21 mouse cellular contexts compared by ENCODE assay signal in genomic region chr17:70613897-70614296, GRCm38 (mm10).
DNase-seq lines count a peak whose midpoint lies in the region; ATAC-seq and TF ChIP-seq lines count a peak whose summit lies in the region.
"Had no signal": no experiment of that assay in that cellular context is flagged by ENCODE, and none has a peak within 500 bp of the region (broad histone marks: within the 10 kb centered on the region; RNA-seq: fewer than 3 reads in every experiment).

No protein-coding gene starts in this region.

- H3K4me3 ChIP-seq in embryonic facial prominence, embryonic 14.5 days (ENCODE audit: low read depth, low read length) = no peak overlapping the region
- H3K4me3 ChIP-seq in embryonic facial prominence, embryonic 10.5 days = no peak overlapping the region
- H3K4me3 ChIP-seq in lung, embryonic 14.5 days (ENCODE audit: low read depth, low read length) = no peak overlapping the region
- peak overlapping the region in 1 of 2 experiments; percentile 19; a peak in 1 of 4 replicates for H3K4me3 ChIP-seq in MEL (ENCODE audit: control insufficient read depth in 1 of 2, insufficient read depth in 1 of 2, low read depth in 2 of 2, low read length in 2 of 2)
- H3K4me3 ChIP-seq: embryonic facial prominence, embryonic 13.5 days; forebrain, embryonic 10.5 days; forebrain, embryonic 13.5 days; hindbrain, embryonic 12.5 days; hindbrain, embryonic 15.5 days had no signal

- no peaks in the 10 kb centered on the region for H3K36me3 ChIP-seq in embryonic facial prominence, embryonic 14.5 days (ENCODE audit: control insufficient read depth, insufficient read depth, low read length)
- H3K36me3 ChIP-seq in embryonic facial prominence, embryonic 10.5 days (replicated peaks) = no peaks in the 10 kb centered on the region
- no peaks in the 10 kb centered on the region for H3K36me3 ChIP-seq in lung, embryonic 14.5 days (ENCODE audit: insufficient read depth)
- no peaks in the 10 kb centered on the region for H3K36me3 ChIP-seq in MEL (ENCODE audit: control insufficient read depth in 1 of 2, insufficient read depth in 2 of 2, low read length in 2 of 2)
- H3K36me3 ChIP-seq: embryonic facial prominence, embryonic 13.5 days; forebrain, embryonic 10.5 days; hindbrain, embryonic 12.5 days; hindbrain, embryonic 15.5 days had no signal

- no peak overlapping the region for H3K27ac ChIP-seq in embryonic facial prominence, embryonic 14.5 days (replicated peaks; ENCODE audit: low read depth, low read length)
- no peak overlapping the region for H3K27ac ChIP-seq in embryonic facial prominence, embryonic 10.5 days (replicated peaks)
- H3K27ac ChIP-seq in lung, embryonic 14.5 days (ENCODE audit: low read depth) = no peak overlapping the region
- H3K27ac ChIP-seq in MEL (ENCODE audit: control insufficient read depth, low read depth, low read length) = no peak overlapping the region
- H3K27ac ChIP-seq: embryonic facial prominence, embryonic 13.5 days; forebrain, embryonic 10.5 days; forebrain, embryonic 13.5 days; hindbrain, embryonic 12.5 days; hindbrain, embryonic 15.5 days had no signal

- TF ChIP-seq CTCF in lung, embryonic 14.5 days (IDR thresholded peaks at IDR 0.05; ENCODE audit: low read depth) = no peak
- no peak for TF ChIP-seq CTCF in MEL (IDR thresholded peaks at IDR 0.05 in 2 of 3, conservative IDR thresholded peaks at IDR 0.05 in 1 of 3; ENCODE audit: control insufficient read depth in 1 of 3, insufficient read depth in 1 of 3, low read depth in 2 of 3, low read length in 3 of 3, poor library complexity in 1 of 3, severe bottlenecking in 1 of 3)

- TF ChIP-seq POLR2A in MEL (IDR thresholded peaks at IDR 0.05; ENCODE audit: control insufficient read depth in 1 of 2, insufficient read depth in 1 of 2, low read depth in 1 of 2, low read length in 2 of 2, poor library complexity in 1 of 2) = no peak

- no peak overlapping the region for H3K4me2 ChIP-seq in embryonic facial prominence, embryonic 14.5 days (ENCODE audit: low read depth, low read length)
- no peak overlapping the region for H3K4me2 ChIP-seq in lung, embryonic 14.5 days
- H3K4me2 ChIP-seq: embryonic facial prominence, embryonic 13.5 days; forebrain, embryonic 13.5 days; heart, embryonic 11.5 days; hindbrain, embryonic 12.5 days; hindbrain, embryonic 15.5 days had no signal

- 83% methylated on average over 7 of the region's 7 CpGs for WGBS in embryonic facial prominence, embryonic 14.5 days
- 92% methylated on average over 7 of the region's 7 CpGs for WGBS in embryonic facial prominence, embryonic 10.5 days
- WGBS in lung, embryonic 14.5 days = 75% methylated on average over 7 of the region's 7 CpGs

- H3K9me3 ChIP-seq in embryonic facial prominence, embryonic 14.5 days (ENCODE audit: control insufficient read depth, low read length) = no peaks in the 10 kb centered on the region
- H3K9me3 ChIP-seq in embryonic facial prominence, embryonic 10.5 days = no peaks in the 10 kb centered on the region
- no peaks in the 10 kb centered on the region for H3K9me3 ChIP-seq in lung, embryonic 14.5 days (ENCODE audit: low read depth, low read length)
- no peaks in the 10 kb centered on the region for H3K9me3 ChIP-seq in MEL (replicated peaks; ENCODE audit: insufficient read depth, low read length)
- H3K9me3 ChIP-seq: embryonic facial prominence, embryonic 13.5 days; forebrain, embryonic 10.5 days; forebrain, embryonic 13.5 days; hindbrain, embryonic 12.5 days; hindbrain, embryonic 15.5 days had no signal

- TF ChIP-seq EP300 in MEL (IDR thresholded peaks at IDR 0.05; ENCODE audit: low read depth in 1 of 2, low read length in 2 of 2) = no peak

- DNase-seq in embryonic facial prominence, embryonic 14.5 days (ENCODE audit: low spot score) = peak; percentile 13
- no peak for DNase-seq in embryonic facial prominence, embryonic 10.5 days (ENCODE audit: low spot score)
- DNase-seq in lung, embryonic 14.5 days = peak; percentile 34
- no peak for DNase-seq in lung, postnatal 25 days (ENCODE audit: low spot score)
- DNase-seq in MEL (ENCODE audit: low read depth, low spot score) = no peak
- DNase-seq in left cerebral cortex, postnatal 25 days (ENCODE audit: low spot score in 2 of 2) = no peak
- DNase-seq: adrenal gland, postnatal 10 days; adrenal gland, postnatal 36 days; cerebellum, adult 18-20 months; cerebellum, adult 9-10 months; cerebellum, postnatal 14 days; gastrocnemius, postnatal 10 days; gastrocnemius, postnatal 36 days had no signal

- H3K27me3 ChIP-seq in embryonic facial prominence, embryonic 14.5 days (replicated peaks; ENCODE audit: control insufficient read depth, insufficient read depth, low read length) = no peaks in the 10 kb centered on the region
- no peaks in the 10 kb centered on the region for H3K27me3 ChIP-seq in embryonic facial prominence, embryonic 10.5 days (replicated peaks; ENCODE audit: low read depth, poor library complexity, severe bottlenecking)
- H3K27me3 ChIP-seq in lung, embryonic 14.5 days (ENCODE audit: insufficient read depth, low read length) = no peaks in the 10 kb centered on the region
- no peaks in the 10 kb centered on the region; a peak in 1 of 4 replicates for H3K27me3 ChIP-seq in MEL (ENCODE audit: control insufficient read depth in 1 of 2, insufficient read depth in 2 of 2, low read length in 2 of 2)
- H3K27me3 ChIP-seq: embryonic facial prominence, embryonic 13.5 days; forebrain, embryonic 13.5 days; hindbrain, embryonic 12.5 days; hindbrain, embryonic 15.5 days had no signal

- intact Hi-C loops in left cerebral cortex, postnatal 25 days (cut with DNase I) = no loop called here

- H3K4me1 ChIP-seq in embryonic facial prominence, embryonic 14.5 days (ENCODE audit: control insufficient read depth, insufficient read depth, low read length) = no peaks in the 10 kb centered on the region
- no peaks in the 10 kb centered on the region for H3K4me1 ChIP-seq in embryonic facial prominence, embryonic 10.5 days
- H3K4me1 ChIP-seq in lung, embryonic 14.5 days (ENCODE audit: insufficient read depth) = no peaks in the 10 kb centered on the region
- H3K4me1 ChIP-seq in MEL (ENCODE audit: control insufficient read depth in 1 of 2, insufficient read depth in 2 of 2, low read length in 2 of 2) = no peaks in the 10 kb centered on the region; a peak in 1 of 4 replicates
- H3K4me1 ChIP-seq: forebrain, embryonic 10.5 days; forebrain, embryonic 13.5 days; hindbrain, embryonic 15.5 days had no signal

- TF ChIP-seq RAD21 in MEL (IDR thresholded peaks at IDR 0.05; ENCODE audit: low read depth, low read length) = no peak

- no peak overlapping the region for H3K9ac ChIP-seq in embryonic facial prominence, embryonic 14.5 days (ENCODE audit: low read depth, low read length)
- no peak overlapping the region for H3K9ac ChIP-seq in lung, embryonic 14.5 days
- no peak overlapping the region for H3K9ac ChIP-seq in MEL (ENCODE audit: control insufficient read depth, low read depth, low read length, poor library complexity, severe bottlenecking)
- H3K9ac ChIP-seq: embryonic facial prominence, embryonic 13.5 days; forebrain, embryonic 13.5 days; hindbrain, embryonic 12.5 days; hindbrain, embryonic 15.5 days had no signal

- no peak for ATAC-seq in embryonic facial prominence, embryonic 14.5 days (ENCODE audit: low read depth)
- ATAC-seq in lung, embryonic 14.5 days (ENCODE audit: insufficient read depth) = no peak
- ATAC-seq: forebrain, embryonic 16.5 days; Patski had no signal

- H3K79me2 ChIP-seq in MEL (ENCODE audit: control insufficient read depth, insufficient read depth, low read length, poor library complexity) = no peaks in the 10 kb centered on the region

TF ChIP-seq in MEL, 35 proteins besides CTCF, POLR2A, EP300 and RAD21:
- TF ChIP-seq GABPA (IDR thresholded peaks at IDR 0.05; ENCODE audit: low read depth, low read length) = no peak
- peak; percentile 86 for TF ChIP-seq ETS1 (IDR thresholded peaks at IDR 0.05; ENCODE audit: low read depth, low read length)
- no peak for TF ChIP-seq ELF1 (IDR thresholded peaks at IDR 0.05; ENCODE audit: low read depth, low read length)

Comparison
In these comparisons a context has a peak if more than half of its experiments do, and no peak if none do; other contexts are left out.
1. DNase-seq: peak in embryonic facial prominence, embryonic 14.5 days (single experiment) and lung, embryonic 14.5 days (single experiment); none in embryonic facial prominence, embryonic 10.5 days (single experiment), lung, postnatal 25 days (single experiment), MEL (single experiment) and left cerebral cortex, postnatal 25 days (0 of 2).